Mouse (Mus musculus) activated CD4-positive, CD25-positive, alpha-beta regulatory T cell, adult 9 weeks (primary cell): ENCODE results near the gene Krt31. TPM values are rescaled to one million over a fixed set of nuclear protein-coding genes. Genes with fewer than 3 reads are reported as not detected.

Experiments
- polyA plus RNA-seq: library from polyadenylated mRNA; unstranded; fragments of 100-300 nt; shearing (Covaris generic); gene quantifications from one replicate; pipeline ENCODE4 v1.2.1, GENCODE M21; 2017

The Krt31 gene
- polyA plus RNA-seq, result not detected

GRCm38 (mm10) chr11:100050451-100050850 lies at the start of gene Krt31:
Krt31 (minus strand) TSS chr11:100050551.

DNA sequence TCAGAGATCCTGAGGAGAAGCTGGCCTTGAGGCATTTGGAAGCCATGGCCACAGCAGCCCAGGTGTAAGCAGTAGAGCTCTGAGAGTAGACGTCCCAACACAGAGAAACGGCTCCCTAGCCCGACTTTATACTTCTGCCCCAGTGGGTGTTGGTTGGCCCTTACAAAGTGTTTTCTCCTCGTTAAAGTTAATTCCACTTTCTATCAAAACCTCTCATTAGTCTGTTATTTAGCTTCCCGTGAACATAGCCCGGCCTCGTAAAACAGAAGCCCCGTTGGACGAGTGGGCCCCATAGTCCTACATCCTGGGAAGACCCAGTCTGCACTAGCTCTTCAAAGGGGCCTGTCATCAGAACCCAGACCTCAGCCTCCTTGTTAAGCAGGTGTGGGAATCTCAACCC lies 45.8 kb upstream of the Krt31 start, which contains the start of gene Krt35:
Krt35 (minus strand) TSS at position 101 of the 400 bp plus-strand sequence.

DNA sequence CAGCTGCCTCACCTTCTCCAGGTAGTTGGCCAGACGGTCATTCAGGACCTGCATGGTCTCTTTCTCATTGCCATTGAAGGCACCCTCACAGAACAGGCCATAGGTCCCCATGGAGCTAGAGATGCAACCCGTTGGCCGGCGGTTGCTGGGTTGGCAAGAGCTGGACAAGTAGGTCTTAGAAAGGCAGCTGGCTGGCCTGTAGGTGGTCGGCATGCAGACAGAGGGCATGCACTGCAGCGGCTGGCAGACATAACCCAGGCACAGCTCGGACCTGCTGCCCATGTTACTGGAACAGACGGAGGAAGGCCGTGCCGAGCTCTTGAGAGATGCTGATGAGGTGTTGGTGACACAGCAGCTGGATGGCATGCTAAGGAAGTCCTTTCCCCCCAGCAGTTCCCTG lies 37.5 kb upstream of the Krt31 start, which contains the start of gene Krt32:
Krt32 (minus strand) TSS at position 366 of the 400 bp plus-strand sequence.

DNA sequence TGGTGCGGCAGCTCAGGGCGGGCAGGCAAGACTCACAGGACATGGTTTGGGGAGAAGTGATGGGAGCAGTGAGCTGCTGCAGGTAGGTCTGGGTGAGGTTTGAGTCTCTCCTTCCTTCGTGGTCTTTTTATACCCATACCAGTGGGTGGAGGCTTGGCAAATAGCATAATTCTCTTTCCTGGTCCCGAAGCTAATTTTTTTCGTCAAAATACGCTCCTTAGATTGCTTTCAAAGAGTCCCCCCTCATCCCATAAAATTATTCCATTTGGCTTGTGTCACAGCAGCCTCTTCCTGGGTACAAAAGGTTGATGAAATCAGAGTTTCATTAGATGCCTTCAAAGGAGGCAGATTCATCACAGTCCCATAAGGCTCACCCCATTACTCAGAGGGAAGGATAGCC lies 8.9 kb downstream of the Krt31 start, which contains the start of gene Krt34:
Krt34 (minus strand) TSS at position 101 of the 400 bp plus-strand sequence.

GRCm38 (mm10) chr11:100029768-100030167 lies 20.6 kb downstream of the Krt31 start, which contains the start of gene Krt33b:
Krt33b (minus strand) TSS chr11:100029868.

GRCm38 (mm10) chr11:100016112-100016511 lies 34.2 kb downstream of the Krt31 start, which contains the start of gene Krt33a:
Krt33a (minus strand) TSS chr11:100016212.

Other genes with a start within 250 kb of the Krt31 start
- not detected for gene Gm11554, start 246.1 kb downstream of the Krt31 start, polyA plus RNA-seq
- not detected for gene Krtap4-13, start 240.7 kb downstream of the Krt31 start, polyA plus RNA-seq
- gene Gm11564, start 234.9 kb downstream of the Krt31 start, polyA plus RNA-seq, result not detected
- not detected for gene 2300003K06Rik, start 212.5 kb downstream of the Krt31 start, polyA plus RNA-seq
- gene Krtap4-16, start 198.9 kb downstream of the Krt31 start, polyA plus RNA-seq, result not detected
- not detected for gene Gm11568, start 192.6 kb downstream of the Krt31 start, polyA plus RNA-seq
- not detected for gene Gm11559, start 186.1 kb downstream of the Krt31 start, polyA plus RNA-seq
- not detected for gene Krtap9-1, start 177.2 kb downstream of the Krt31 start, polyA plus RNA-seq
- not detected for gene Gm11567, start 171.4 kb downstream of the Krt31 start, polyA plus RNA-seq
- not detected for gene Krtap31-1, start 142.6 kb downstream of the Krt31 start, polyA plus RNA-seq
- not detected for gene Gm11565, start 135.8 kb downstream of the Krt31 start, polyA plus RNA-seq
- not detected for gene Krtap31-2, start 114.3 kb downstream of the Krt31 start, polyA plus RNA-seq
- gene Krtap9-5, start 102.1 kb downstream of the Krt31 start, polyA plus RNA-seq, result not detected
- not detected for gene Krtap29-1, start 71.5 kb downstream of the Krt31 start, polyA plus RNA-seq
- gene Krtap16-1, start 64.0 kb downstream of the Krt31 start, polyA plus RNA-seq, result not detected
- not detected for gene Krtap17-1, start 56.6 kb downstream of the Krt31 start, polyA plus RNA-seq
- not detected for gene Krt33a, start 34.3 kb downstream of the Krt31 start, polyA plus RNA-seq
- gene Krt33b, start 20.7 kb downstream of the Krt31 start, polyA plus RNA-seq, result not detected
- not detected for gene Krt34, start 9.0 kb downstream of the Krt31 start, polyA plus RNA-seq
- not detected for gene Krt32, start 37.7 kb upstream of the Krt31 start, polyA plus RNA-seq
- gene Krt35, start 45.7 kb upstream of the Krt31 start, polyA plus RNA-seq, result not detected
- not detected for gene Krt36, start 55.1 kb upstream of the Krt31 start, polyA plus RNA-seq
- not detected for gene Krt13, start 71.0 kb upstream of the Krt31 start, polyA plus RNA-seq
- not detected for gene Krt15, start 85.4 kb upstream of the Krt31 start, polyA plus RNA-seq
- gene Krt19, start 98.1 kb upstream of the Krt31 start, polyA plus RNA-seq, result not detected
- gene Krt9, start 142.7 kb upstream of the Krt31 start, polyA plus RNA-seq, result not detected
- not detected for gene Krt14, start 157.0 kb upstream of the Krt31 start, polyA plus RNA-seq
- not detected for gene Krt16, start 198.4 kb upstream of the Krt31 start, polyA plus RNA-seq
- gene Krt17, start 210.5 kb upstream of the Krt31 start, polyA plus RNA-seq, result 1.9 TPM
- gene Krt42, start 219.3 kb upstream of the Krt31 start, polyA plus RNA-seq, result not detected